Comparison of ENCODE assay signal across 8 mouse cellular contexts in the genomic region with DNA sequence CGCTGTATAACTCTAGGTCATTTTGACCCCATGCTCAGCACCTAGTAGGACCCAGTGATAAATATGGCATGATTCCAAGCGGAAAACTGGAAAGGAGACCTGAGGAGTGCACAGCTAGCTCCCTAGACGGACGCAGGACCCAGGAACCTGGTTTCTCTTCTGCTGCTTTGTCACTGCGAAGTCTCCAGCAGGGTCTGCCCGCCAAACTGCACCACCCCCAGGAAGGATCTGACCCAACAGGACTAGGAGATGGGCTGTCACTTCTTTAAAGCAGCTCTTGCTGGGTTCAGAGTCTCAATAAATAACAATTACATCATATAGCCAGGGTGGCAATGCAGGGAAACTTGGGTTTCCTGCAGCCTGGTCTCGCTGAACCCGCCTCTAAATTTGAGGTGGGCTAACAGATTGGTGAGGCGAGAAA. TPM values are rescaled to one million over a fixed set of nuclear protein-coding genes. Genes with fewer than 3 reads are reported as not detected.
DNase-seq lines count a peak whose midpoint lies in the region; ATAC-seq and TF ChIP-seq lines count a peak whose summit lies in the region.

Gene Nrip1 (minus strand): TSS at position 157 of the 421 bp plus-strand sequence.

- 2% methylated on average over 9 of the region's 9 CpGs for WGBS in embryonic facial prominence, embryonic 15.5 days
- 0% methylated on average over 9 of the region's 9 CpGs for WGBS in kidney, embryonic 14.5 days
- 0% methylated on average over 9 of the region's 9 CpGs for WGBS in limb, embryonic 14.5 days
- WGBS in midbrain, embryonic 14.5 days, result under 1% methylated on average over 9 of the region's 9 CpGs
- WGBS in stomach, postnatal 0 days, result 1% methylated on average over 9 of the region's 9 CpGs

- peak within 1 kb of the TSS; percentile 97 for H3K27ac ChIP-seq in embryonic facial prominence, embryonic 15.5 days (replicated peaks)
- peak within 1 kb of the TSS; percentile 94 for H3K27ac ChIP-seq in kidney, embryonic 14.5 days (ENCODE audit: low read depth, low read length)
- H3K27ac ChIP-seq in limb, embryonic 14.5 days (replicated peaks; ENCODE audit: low read depth, low read length), result peak within 1 kb of the TSS; percentile 99
- peak within 1 kb of the TSS; percentile 90 for H3K27ac ChIP-seq in midbrain, embryonic 14.5 days (replicated peaks; ENCODE audit: low read depth, low read length)
- H3K27ac ChIP-seq in stomach, postnatal 0 days (replicated peaks), result peak within 1 kb of the TSS; percentile 99

- peak; percentile 11; the same call in 1 of the 2 replicates for ATAC-seq in embryonic facial prominence, embryonic 15.5 days (ENCODE audit: insufficient number of reproducible peaks, low FRiP score, low TSS enrichment, low read depth)
- ATAC-seq in kidney, embryonic 14.5 days (ENCODE audit: low FRiP score, low TSS enrichment), result peak; percentile 38
- peak; percentile 23 for ATAC-seq in limb, embryonic 14.5 days (ENCODE audit: low FRiP score, low read depth)
- ATAC-seq in midbrain, embryonic 14.5 days (ENCODE audit: low FRiP score, low TSS enrichment), result peak; percentile 7
- peak; percentile 55 for ATAC-seq in stomach, postnatal 0 days (ENCODE audit: low FRiP score, low TSS enrichment)

- H3K36me3 ChIP-seq in embryonic facial prominence, embryonic 15.5 days, result no peaks in the 10 kb centered on the region
- H3K36me3 ChIP-seq in kidney, embryonic 14.5 days (ENCODE audit: control insufficient read depth, insufficient read depth, low read length), result no peaks in the 10 kb centered on the region
- no peaks in the 10 kb centered on the region for H3K36me3 ChIP-seq in limb, embryonic 14.5 days (ENCODE audit: control insufficient read depth, insufficient read depth, low read length)
- H3K36me3 ChIP-seq in midbrain, embryonic 14.5 days (ENCODE audit: control insufficient read depth, insufficient read depth, low read length), result no peaks in the 10 kb centered on the region
- no peaks in the 10 kb centered on the region for H3K36me3 ChIP-seq in stomach, postnatal 0 days (ENCODE audit: control insufficient read depth, insufficient read depth, low read length)

- peaks cover 16% of the 10 kb centered on the region for H3K4me1 ChIP-seq in embryonic facial prominence, embryonic 15.5 days
- peaks cover 19% of the 10 kb centered on the region; the same call in 1 of the 2 replicates for H3K4me1 ChIP-seq in kidney, embryonic 14.5 days (ENCODE audit: control insufficient read depth, insufficient read depth, low read length)
- peaks cover 17% of the 10 kb centered on the region for H3K4me1 ChIP-seq in limb, embryonic 14.5 days (ENCODE audit: control insufficient read depth, insufficient read depth, low read length)
- H3K4me1 ChIP-seq in midbrain, embryonic 14.5 days (ENCODE audit: control insufficient read depth, insufficient read depth, low read length), result peaks cover 17% of the 10 kb centered on the region
- peaks cover 10% of the 10 kb centered on the region; the same call in 1 of the 2 replicates for H3K4me1 ChIP-seq in stomach, postnatal 0 days (replicated peaks; ENCODE audit: control insufficient read depth, insufficient read depth)

- no peaks in the 10 kb centered on the region for H3K27me3 ChIP-seq in embryonic facial prominence, embryonic 15.5 days
- no peaks in the 10 kb centered on the region for H3K27me3 ChIP-seq in kidney, embryonic 14.5 days (ENCODE audit: control insufficient read depth, insufficient read depth, low read length)
- H3K27me3 ChIP-seq in limb, embryonic 14.5 days (ENCODE audit: control insufficient read depth, insufficient read depth, low read length), result no peaks in the 10 kb centered on the region
- H3K27me3 ChIP-seq in midbrain, embryonic 14.5 days (ENCODE audit: control insufficient read depth, insufficient read depth, low read length), result no peaks in the 10 kb centered on the region
- H3K27me3 ChIP-seq in stomach, postnatal 0 days (ENCODE audit: control insufficient read depth, insufficient read depth, low read length), result no peaks in the 10 kb centered on the region

- DNase-seq in CD4-positive, CD25-positive, alpha-beta regulatory T cell, adult 2 months (ENCODE audit: low read depth, low spot score), result peak; percentile 67
- peak; percentile 74 for DNase-seq in adrenal gland, postnatal 10 days
- peak; percentile 68 for DNase-seq in heart, adult 8-10 months (ENCODE audit: low spot score)
- peak; percentile 45 for DNase-seq in limb, embryonic 14.5 days (ENCODE audit: low spot score)
- peak; percentile 75 for DNase-seq in midbrain, embryonic 14.5 days
- peak; percentile 61 for DNase-seq in stomach, postnatal 0 days (ENCODE audit: low spot score)

- no peak for TF ChIP-seq CTCF in stomach, postnatal 0 days (IDR thresholded peaks at IDR 0.05; ENCODE audit: low read depth)

- TF ChIP-seq POLR2A in limb, embryonic 14.5 days (IDR thresholded peaks at IDR 0.05; ENCODE audit: borderline replicate concordance, extremely low read depth, insufficient read depth, insufficient read length), result peak; percentile 31; the same call in 1 of the 2 replicates

- H3K9me3 ChIP-seq in embryonic facial prominence, embryonic 15.5 days (replicated peaks), result no peaks in the 10 kb centered on the region
- no peaks in the 10 kb centered on the region for H3K9me3 ChIP-seq in kidney, embryonic 14.5 days (ENCODE audit: control insufficient read depth, low read length)
- H3K9me3 ChIP-seq in limb, embryonic 14.5 days (ENCODE audit: control insufficient read depth, low read length), result no peaks in the 10 kb centered on the region
- H3K9me3 ChIP-seq in midbrain, embryonic 14.5 days (ENCODE audit: control insufficient read depth, low read length), result no peaks in the 10 kb centered on the region
- H3K9me3 ChIP-seq in stomach, postnatal 0 days (ENCODE audit: control insufficient read depth, low read length), result no peaks in the 10 kb centered on the region

- peak within 1 kb of the TSS; percentile 67 for H3K4me3 ChIP-seq in embryonic facial prominence, embryonic 15.5 days (replicated peaks)
- peak within 1 kb of the TSS; percentile 81 for H3K4me3 ChIP-seq in kidney, embryonic 14.5 days (ENCODE audit: low read length)
- peak within 1 kb of the TSS; percentile 84 for H3K4me3 ChIP-seq in limb, embryonic 14.5 days (replicated peaks; ENCODE audit: low read length)
- H3K4me3 ChIP-seq in midbrain, embryonic 14.5 days (replicated peaks; ENCODE audit: low read depth, low read length), result peak within 1 kb of the TSS; percentile 73
- peak within 1 kb of the TSS; percentile 88 for H3K4me3 ChIP-seq in stomach, postnatal 0 days (ENCODE audit: low read depth, low read length)

- peak within 1 kb of the TSS; percentile 91 for H3K9ac ChIP-seq in embryonic facial prominence, embryonic 15.5 days
- H3K9ac ChIP-seq in kidney, embryonic 14.5 days (ENCODE audit: low read depth, low read length), result peak within 1 kb of the TSS; percentile 95
- H3K9ac ChIP-seq in limb, embryonic 14.5 days (ENCODE audit: low read depth, low read length, severe bottlenecking), result peak within 1 kb of the TSS; percentile 98
- peak within 1 kb of the TSS; percentile 83 for H3K9ac ChIP-seq in midbrain, embryonic 14.5 days (replicated peaks; ENCODE audit: low read length)
- H3K9ac ChIP-seq in stomach, postnatal 0 days (ENCODE audit: low read length), result peak within 1 kb of the TSS; percentile 98

- H3K4me2 ChIP-seq in embryonic facial prominence, embryonic 15.5 days (replicated peaks), result peak within 1 kb of the TSS; percentile 73
- peak within 1 kb of the TSS; percentile 57 for H3K4me2 ChIP-seq in kidney, embryonic 14.5 days (replicated peaks; ENCODE audit: low read depth, low read length)
- H3K4me2 ChIP-seq in limb, embryonic 14.5 days (replicated peaks; ENCODE audit: low read depth, low read length, severe bottlenecking), result peak within 1 kb of the TSS; percentile 73
- peak within 1 kb of the TSS; percentile 66 for H3K4me2 ChIP-seq in midbrain, embryonic 14.5 days (ENCODE audit: low read length)
- H3K4me2 ChIP-seq in stomach, postnatal 0 days (replicated peaks; ENCODE audit: low read depth), result peak within 1 kb of the TSS; percentile 62

- no peak for TF ChIP-seq EP300 in stomach, postnatal 0 days (optimal IDR thresholded peaks at IDR 0.05)

RNA-seq across cellular contexts. Expression of gene Nrip1, which starts in this region (rescaled TPM):
- 10 to 100 TPM; 45.2 to 64.7 TPM for total RNA-seq in adrenal gland, postnatal 10 days (2021)
- polyA plus RNA-seq in embryonic facial prominence, embryonic 15.5 days (2015; fragmentation: Nextera tagmentation; extraction: Ambion mirVana), result 43.8 and 45.5 TPM in 2 replicates
- 10 to 100 TPM; 20.7 to 25.8 (median 24.1) TPM for total RNA-seq in heart, adult 8-10 months (2022)
- polyA plus RNA-seq in kidney, embryonic 14.5 days (2014; fragmentation: Nextera tagmentation; extraction: Ambion mirVana), result 36.9 and 56.8 TPM in 2 replicates
- 6.5 and 6.9 TPM in 2 replicates for polyA plus RNA-seq in limb, embryonic 14.5 days (2012; rRNA removed)
- 34.3 and 37.3 TPM in 2 replicates for polyA plus RNA-seq in limb, embryonic 14.5 days (2014; fragmentation: Nextera tagmentation; extraction: Ambion mirVana)
- polyA plus RNA-seq in midbrain, embryonic 14.5 days (2014; fragmentation: Nextera tagmentation; extraction: Ambion mirVana), result 28.9 and 34.7 TPM in 2 replicates
- 13.0 and 15.7 TPM in 2 replicates for polyA plus RNA-seq in stomach, postnatal 0 days (2015; fragmentation: Nextera tagmentation; extraction: Ambion mirVana)

Comparison
In these comparisons a context has a peak if more than half of its experiments do, and no peak if none do; other contexts are left out.
1. Peak in every context shown above with its lines: DNase-seq, ATAC-seq, H3K4me3 ChIP-seq and H3K27ac ChIP-seq.